Mouse (Mus musculus) right cerebral cortex, adult 18-20 months (tissue): ENCODE results near the gene Osbp2.

ENCODE experiments used
- DNase-seq: peaks from one replicate; pipeline ENCODE4 v3.0.0; 2022; ENCODE audit warnings: mixed read lengths

Osbp2 gene

GRCm38 (mm10) chr11:3696086-3696616 is 167.6 kb downstream of the Osbp2 start:
- DNase-seq, result no peak

DNA sequence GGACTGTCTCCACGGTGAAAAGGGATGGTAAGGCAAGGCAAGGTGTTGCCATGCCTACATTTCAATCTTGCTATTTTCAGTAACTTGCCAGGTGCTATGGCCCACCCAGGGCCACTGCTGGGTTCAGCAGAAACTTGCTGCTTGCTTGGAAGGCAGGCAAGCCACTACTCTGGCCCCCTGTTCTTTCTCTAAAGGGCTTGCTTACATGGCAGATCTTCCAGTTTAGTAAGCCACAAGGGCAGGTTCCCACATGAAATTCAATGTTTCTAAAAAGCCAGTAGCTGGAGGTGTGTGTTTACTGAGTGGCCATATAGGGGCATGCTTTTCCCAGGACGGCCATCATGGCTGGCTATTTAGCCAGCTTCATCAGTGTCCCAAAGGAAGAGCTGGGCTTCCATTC is 172.0 kb downstream of the Osbp2 start:
- no peak for DNase-seq

GRCm38 (mm10) chr11:3686885-3687284 is 176.8 kb downstream of the Osbp2 start:
- no peak for DNase-seq

- no peak for DNase-seq
These were observed 177.4 kb downstream of the Osbp2 start for GRCm38 (mm10) chr11:3686318-3686717.

GRCm38 (mm10) chr11:3685431-3685830 is 178.3 kb downstream of the Osbp2 start:
- no peak for DNase-seq

DNA sequence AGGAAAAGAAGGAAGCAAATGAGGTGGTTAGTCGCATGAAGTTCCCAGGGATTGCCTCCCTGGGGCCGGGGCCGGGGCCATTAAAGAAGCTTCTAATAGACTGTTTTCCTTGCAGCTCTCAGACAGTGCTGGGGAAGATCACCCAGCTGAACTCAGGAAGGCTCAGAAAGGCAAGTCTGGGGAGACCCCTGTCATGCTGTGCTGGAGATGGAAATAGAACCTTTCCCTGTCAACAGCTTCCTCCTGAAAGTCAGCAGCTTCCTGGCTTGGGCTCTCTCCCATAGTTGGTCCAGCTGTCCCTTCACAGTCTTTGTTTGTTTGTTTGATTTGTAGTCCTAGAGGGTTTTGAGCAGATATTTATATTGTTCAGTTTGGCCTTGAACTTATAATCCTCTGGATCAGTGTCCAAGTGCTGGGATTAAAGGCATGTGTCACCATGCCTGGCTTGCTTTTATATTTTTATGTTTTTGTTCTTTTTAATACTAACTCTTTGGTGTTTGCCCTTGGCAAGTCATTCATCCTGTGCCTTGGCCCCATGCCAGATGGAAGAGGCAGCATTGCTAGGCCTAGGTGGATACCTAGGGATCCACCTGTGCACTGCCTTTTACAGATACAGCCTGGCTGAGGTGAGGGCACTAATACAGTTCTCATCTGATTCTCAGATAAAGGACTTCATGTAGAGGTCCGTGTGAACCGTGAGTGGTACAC is 178.8 kb downstream of the Osbp2 start:
- DNase-seq, result no peak

DNA sequence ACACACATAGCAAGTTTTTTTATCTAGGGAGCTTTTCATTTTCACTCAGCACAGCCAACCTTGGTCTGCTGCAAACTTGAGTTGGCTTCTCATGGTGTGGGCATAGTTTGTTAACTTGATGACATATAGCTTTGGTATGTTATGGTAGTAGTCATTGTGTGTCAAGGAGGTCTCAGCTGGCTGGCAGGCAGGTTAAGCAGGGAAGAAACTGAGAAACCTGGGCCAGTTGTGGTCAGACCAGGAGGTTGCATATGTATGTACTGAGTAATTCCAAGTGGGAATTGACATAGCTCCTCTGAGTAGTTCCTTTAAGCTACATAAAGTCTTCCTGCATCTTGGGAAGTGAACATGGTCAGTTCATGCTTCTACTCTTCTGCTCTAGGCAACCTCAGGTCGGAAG is 179.5 kb downstream of the Osbp2 start:
- DNase-seq, result no peak

DNA sequence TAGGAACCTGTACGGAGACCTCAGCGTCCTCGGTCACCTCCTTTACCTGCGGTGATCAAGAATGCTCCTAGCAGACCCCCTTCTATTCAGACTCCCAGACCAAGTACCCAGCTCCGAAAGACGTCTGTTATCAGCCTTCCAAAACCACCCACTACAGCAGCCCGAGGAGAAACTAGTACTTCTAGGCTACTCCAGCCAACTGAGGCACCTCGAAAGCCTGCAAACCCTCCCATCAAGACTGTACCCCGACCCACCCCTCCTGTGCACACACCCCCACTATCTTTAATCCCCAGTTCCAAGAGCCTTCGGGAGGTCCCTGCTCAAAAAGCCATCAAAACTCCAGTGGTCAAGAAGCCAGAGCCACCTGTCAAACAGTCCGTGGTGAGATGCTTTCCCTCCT is 180.0 kb downstream of the Osbp2 start:
- DNase-seq, result no peak

- no peak for DNase-seq
These were observed 183.9 kb downstream of the Osbp2 start for GRCm38 (mm10) chr11:3679771-3680170.

DNA sequence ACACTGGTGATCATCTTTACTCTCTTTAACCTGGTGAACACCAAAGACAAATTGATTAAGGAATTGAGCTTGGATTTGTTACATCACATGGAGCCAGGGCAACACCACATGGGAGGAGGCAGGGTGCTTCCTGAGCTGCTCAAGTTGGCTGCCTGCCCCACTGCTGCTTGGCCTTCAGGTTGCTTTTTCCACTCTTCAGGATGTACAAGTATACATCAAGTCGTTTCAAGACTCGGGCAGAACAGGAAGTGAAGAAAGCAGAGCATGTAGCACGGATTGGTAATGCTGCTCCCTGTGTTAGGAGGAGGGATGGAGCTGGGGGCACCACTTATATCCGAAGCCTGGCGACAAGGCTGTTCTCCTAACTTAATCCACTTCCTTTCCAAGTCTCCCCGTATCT is 186.5 kb downstream of the Osbp2 start:
- DNase-seq, result no peak

DNA sequence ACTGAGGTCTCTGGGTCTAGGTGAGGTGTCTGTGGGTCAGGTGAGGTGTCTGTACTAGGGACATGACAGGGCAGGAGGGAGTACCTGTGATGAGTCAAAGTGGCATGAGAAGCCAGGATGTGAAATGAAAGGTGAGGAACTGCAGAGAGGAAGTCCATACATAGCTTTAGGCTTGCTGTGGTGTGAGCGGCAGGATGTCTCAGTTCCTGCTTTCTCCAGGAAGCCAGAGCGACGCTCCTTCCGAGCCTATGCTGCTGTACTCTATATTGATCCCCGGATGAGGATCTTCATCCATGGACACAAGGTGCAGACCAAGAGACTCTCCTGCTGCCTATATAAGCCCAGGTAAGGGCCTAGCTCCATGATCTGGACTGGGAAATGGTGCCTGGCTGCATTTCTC is 187.3 kb downstream of the Osbp2 start:
- no peak for DNase-seq

DNA sequence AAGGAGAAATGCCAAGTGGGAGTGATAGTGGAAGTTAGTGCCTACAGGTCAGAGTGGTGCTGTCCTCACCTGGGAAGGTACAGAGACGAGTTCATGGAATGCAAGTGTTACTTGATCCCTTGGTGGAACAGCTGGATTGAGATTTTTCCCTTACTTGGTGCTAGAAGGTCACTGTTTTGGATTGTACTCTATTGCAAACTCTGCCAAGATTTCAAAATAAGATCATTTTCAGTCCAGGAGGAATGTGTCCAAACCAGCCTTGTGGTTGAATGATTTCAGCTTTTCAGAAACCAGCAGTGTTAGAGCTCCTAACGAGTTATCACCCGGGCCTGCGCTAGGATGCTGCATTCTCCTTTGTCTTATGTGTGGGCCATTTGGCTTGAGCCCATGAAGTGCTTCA is 189.2 kb downstream of the Osbp2 start:
- DNase-seq, result no peak

DNA sequence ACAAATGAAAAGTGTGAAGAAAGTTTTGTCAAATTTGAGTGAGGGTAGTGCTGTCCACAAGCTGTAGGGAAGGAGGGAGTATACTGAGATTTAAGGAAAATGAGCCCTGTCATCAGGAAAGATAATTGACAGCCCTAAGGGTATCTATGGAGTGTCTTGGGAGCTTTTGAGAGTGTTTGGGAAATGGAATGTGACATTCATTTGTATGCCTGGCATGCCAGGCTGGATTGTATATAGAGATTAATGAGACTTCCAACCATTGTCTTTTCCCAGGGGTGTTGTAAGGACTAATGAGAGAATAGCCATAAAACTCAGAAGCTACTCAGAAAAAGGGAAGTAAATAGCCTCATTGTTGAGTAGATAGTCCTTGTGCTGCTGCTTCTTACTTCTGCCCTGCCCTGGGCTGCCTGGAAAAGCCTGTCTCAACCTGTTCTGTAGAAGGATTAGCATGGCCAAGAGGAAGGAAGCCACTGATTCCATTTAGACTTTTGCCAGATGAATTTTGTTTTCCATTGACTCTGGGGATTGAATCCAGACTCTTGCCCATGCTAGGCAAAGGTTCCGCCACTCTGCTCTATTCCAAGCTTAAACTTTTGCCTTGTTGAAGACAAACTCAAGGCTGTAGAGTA is 192.6 kb downstream of the Osbp2 start:
- no peak for DNase-seq

DNA sequence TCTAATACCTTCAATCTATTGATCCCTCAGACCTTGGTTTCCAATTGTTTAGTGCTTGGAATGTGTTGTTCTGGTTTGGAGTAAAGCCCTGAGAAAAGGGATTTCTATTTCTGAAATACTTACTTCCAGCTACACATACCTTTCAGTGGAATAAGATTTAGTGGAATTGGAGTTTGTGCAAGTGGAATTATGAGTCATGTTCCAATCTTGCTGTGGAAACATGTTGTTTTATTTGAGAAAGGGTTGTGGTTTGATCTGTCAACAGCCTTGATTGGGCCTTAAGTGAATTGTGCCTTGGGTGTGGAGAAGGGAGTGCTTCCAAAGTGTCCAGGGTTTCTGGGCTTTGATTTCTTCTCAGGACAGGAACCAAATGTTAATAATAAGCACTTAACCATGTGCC is 193.9 kb downstream of the Osbp2 start:
- no peak for DNase-seq

GRCm38 (mm10) chr11:3668768-3669167 is 194.9 kb downstream of the Osbp2 start:
- DNase-seq, result no peak

DNA sequence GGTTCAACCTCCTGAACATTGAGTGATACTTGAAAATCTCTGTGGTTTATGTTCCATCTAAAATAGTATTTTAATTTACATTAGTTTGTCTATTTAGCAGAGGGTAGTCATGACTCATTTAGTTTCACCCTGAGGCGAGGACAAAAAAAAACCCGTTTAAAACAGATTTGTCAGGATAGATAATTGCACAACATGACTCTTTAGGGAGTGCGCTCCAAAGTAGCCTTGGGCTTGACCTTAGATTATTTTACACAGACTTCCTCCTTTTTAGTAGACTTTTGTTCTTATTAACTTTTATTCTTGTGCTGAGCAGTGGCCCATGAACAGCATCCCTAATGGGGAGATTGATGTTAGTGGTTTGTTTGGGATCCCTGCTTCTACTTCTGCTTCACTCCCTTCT is 196.2 kb downstream of the Osbp2 start:
- DNase-seq, result no peak

DNA sequence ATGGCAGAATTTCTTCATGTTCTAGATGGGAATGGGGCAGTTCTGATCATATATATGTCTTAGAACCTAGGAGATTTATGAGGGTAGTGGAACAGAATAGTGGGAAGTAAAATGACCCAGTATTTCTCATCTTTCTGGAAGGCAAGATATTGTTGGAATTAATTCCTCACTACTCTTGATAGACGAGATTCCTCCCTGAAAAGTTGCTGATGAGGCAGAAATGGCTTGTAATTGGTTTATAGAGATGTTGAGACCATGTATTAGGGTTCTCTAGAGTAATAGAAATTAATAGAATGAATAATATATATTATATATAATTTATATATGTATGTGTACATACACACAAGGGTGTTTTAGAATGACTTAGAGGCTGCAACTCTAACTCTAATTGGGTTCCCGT is 201.7 kb downstream of the Osbp2 start:
- DNase-seq, result no peak
